Mouse (Mus musculus): ENCODE data around the gene Acp1.

GRCm38 (mm10) chr12:30864347-30864746 lies 47.0 kb downstream of the Acp1 start:
- no peak for TF ChIP-seq CTCF (IDR thresholded peaks at IDR 0.05; ENCODE audit: control insufficient read depth, insufficient read depth, low read length)
- no peak for TF ChIP-seq POLR2A (IDR thresholded peaks at IDR 0.05; ENCODE audit: borderline replicate concordance, control insufficient read depth, low read depth, low read length)
